In genomic region chr5:98562806-98563205, GRCm38 (mm10) we compare ENCODE assay signal across 23 mouse cellular contexts. TPM values are rescaled to one million over a fixed set of nuclear protein-coding genes. Genes with fewer than 3 reads are reported as not detected.
DNase-seq lines count a peak whose midpoint lies in the region; ATAC-seq lines count a peak whose summit lies in the region.
"Had no signal": no experiment of that assay in that cellular context is flagged by ENCODE, and none has a peak within 500 bp of the region (broad histone marks: within the 10 kb centered on the region; RNA-seq: fewer than 3 reads in every experiment).

No protein-coding gene starts in this region.

- H3K9me3 ChIP-seq in forebrain, embryonic 10.5 days, result no peaks in the 10 kb centered on the region
- no peaks in the 10 kb centered on the region for H3K9me3 ChIP-seq in forebrain, embryonic 14.5 days (replicated peaks; ENCODE audit: control insufficient read depth, low read length)
- H3K9me3 ChIP-seq in lung, embryonic 15.5 days, result no peaks in the 10 kb centered on the region
- H3K9me3 ChIP-seq: embryonic facial prominence, embryonic 12.5 days; embryonic facial prominence, embryonic 15.5 days; forebrain, embryonic 13.5 days had no signal

- H3K27me3 ChIP-seq in forebrain, embryonic 10.5 days (ENCODE audit: poor library complexity, severe bottlenecking), result no peaks in the 10 kb centered on the region
- H3K27me3 ChIP-seq in forebrain, embryonic 14.5 days (replicated peaks; ENCODE audit: control insufficient read depth, insufficient read depth, low read length), result no peaks in the 10 kb centered on the region
- no peaks in the 10 kb centered on the region for H3K27me3 ChIP-seq in lung, embryonic 15.5 days
- H3K27me3 ChIP-seq: embryonic facial prominence, embryonic 12.5 days; embryonic facial prominence, embryonic 15.5 days; forebrain, embryonic 13.5 days had no signal

- no peak overlapping the region for H3K9ac ChIP-seq in forebrain, embryonic 14.5 days (ENCODE audit: low read length)
- H3K9ac ChIP-seq in lung, embryonic 15.5 days, result no peak overlapping the region
- H3K9ac ChIP-seq: embryonic facial prominence, embryonic 12.5 days; embryonic facial prominence, embryonic 15.5 days; forebrain, embryonic 13.5 days had no signal

- H3K4me1 ChIP-seq in forebrain, embryonic 10.5 days, result peaks cover 45% of the 10 kb centered on the region
- H3K4me1 ChIP-seq in forebrain, embryonic 14.5 days (ENCODE audit: control insufficient read depth, insufficient read depth, low read length), result peaks cover 14% of the 10 kb centered on the region
- peaks cover 19% of the 10 kb centered on the region for H3K4me1 ChIP-seq in lung, embryonic 15.5 days

- no peak overlapping the region for H3K4me2 ChIP-seq in forebrain, embryonic 14.5 days (ENCODE audit: low read length)
- no peak overlapping the region for H3K4me2 ChIP-seq in lung, embryonic 15.5 days
- H3K4me2 ChIP-seq: embryonic facial prominence, embryonic 12.5 days; embryonic facial prominence, embryonic 15.5 days; forebrain, embryonic 13.5 days had no signal

- no peaks in the 10 kb centered on the region for H3K36me3 ChIP-seq in forebrain, embryonic 10.5 days (replicated peaks)
- H3K36me3 ChIP-seq in forebrain, embryonic 14.5 days (ENCODE audit: control insufficient read depth, insufficient read depth, low read length), result no peaks in the 10 kb centered on the region
- H3K36me3 ChIP-seq in lung, embryonic 15.5 days, result no peaks in the 10 kb centered on the region
- H3K36me3 ChIP-seq: embryonic facial prominence, embryonic 12.5 days; embryonic facial prominence, embryonic 15.5 days had no signal

- no peak for DNase-seq in forebrain, embryonic 10.5 days (ENCODE audit: extremely low spot score, low spot score)
- no peak for DNase-seq in forebrain, embryonic 14.5 days (ENCODE audit: low spot score)
- DNase-seq in lung, postnatal 14 days, result no peak
- DNase-seq: adrenal gland, adult 2 months; adrenal gland, postnatal 10 days; adrenal gland, postnatal 25 days; cerebellum, adult 11 months; cerebellum, adult 18-20 months; cerebellum, adult 8-10 months; cerebellum, adult 9-11 months; cerebellum, postnatal 14 days; cerebellum, postnatal 36 days; embryo, embryonic 11 days had no signal

- H3K4me3 ChIP-seq in forebrain, embryonic 10.5 days, result no peak overlapping the region
- H3K4me3 ChIP-seq in forebrain, embryonic 14.5 days (ENCODE audit: low read depth, low read length), result no peak overlapping the region
- H3K4me3 ChIP-seq in lung, embryonic 15.5 days, result no peak overlapping the region
- H3K4me3 ChIP-seq: embryonic facial prominence, embryonic 12.5 days; embryonic facial prominence, embryonic 15.5 days; erythroblast, embryonic 14.5 days; forebrain, embryonic 13.5 days had no signal

- 90% methylated on average over 9 of the region's 9 CpGs for WGBS in forebrain, embryonic 10.5 days
- WGBS in forebrain, embryonic 14.5 days, result 72% methylated on average over 9 of the region's 9 CpGs
- WGBS in lung, embryonic 15.5 days, result 40% methylated on average over 9 of the region's 9 CpGs

- H3K27ac ChIP-seq in forebrain, embryonic 10.5 days, result 0 out of 2 replicates have a peak overlapping the region, but pooled peaks have one; percentile 78
- H3K27ac ChIP-seq in forebrain, embryonic 14.5 days (ENCODE audit: low read depth, low read length), result no peak overlapping the region
- no peak overlapping the region for H3K27ac ChIP-seq in lung, embryonic 15.5 days
- H3K27ac ChIP-seq: embryonic facial prominence, embryonic 12.5 days; embryonic facial prominence, embryonic 15.5 days; forebrain, embryonic 13.5 days had no signal

- ATAC-seq in forebrain, embryonic 14.5 days, result no peak
- peak; percentile 25; the same call in 1 of the 2 replicates for ATAC-seq in lung, embryonic 15.5 days (ENCODE audit: borderline replicate concordance, extremely low read depth, low FRiP score, low TSS enrichment)
- ATAC-seq: forebrain, embryonic 13.5 days; forebrain, embryonic 16.5 days had no signal

RNA-seq across cellular contexts. Expression of gene Gm11111, which starts 10.3 kb away (rescaled TPM):
- not detected in 2 replicates for polyA plus RNA-seq in forebrain, embryonic 10.5 days (2016; fragmentation: Nextera tagmentation; extraction: Ambion mirVana)
- not detected in 2 replicates for polyA plus RNA-seq in forebrain, embryonic 14.5 days (2014; fragmentation: Nextera tagmentation; extraction: Ambion mirVana)
- polyA plus RNA-seq in lung, embryonic 15.5 days (2015; fragmentation: Nextera tagmentation; extraction: Ambion mirVana), result not detected in 2 replicates
- polyA plus RNA-seq: adrenal gland, adult 2 months; brain, embryonic 14.5 days; C2C12; embryonic facial prominence, embryonic 12.5 days; embryonic facial prominence, embryonic 15.5 days; erythroblast, embryonic 14.5 days; forebrain, embryonic 11.5 days; forebrain, embryonic 13.5 days; forebrain, embryonic 16.5 days; frontal cortex, adult 2 months had no signal
